30 mouse cellular contexts compared by ENCODE assay signal in genomic region chr9:86817673-86818072, GRCm38 (mm10).
"Had no signal": no experiment of that assay in that cellular context is flagged by ENCODE, and none has a peak within 500 bp of the region (broad histone marks: within the 10 kb centered on the region; RNA-seq: fewer than 3 reads in every experiment).

No protein-coding gene starts in this region.

- ATAC-seq: liver, embryonic 12.5 days; liver, postnatal 0 days; lung, postnatal 0 days; midbrain, embryonic 13.5 days had no signal

- DNase-seq: left cerebral cortex, postnatal 4 days; liver; liver, embryonic 13.5 days; liver, postnatal 0 days; lung, adult 18-20 months; lung, adult 2 months; lung, embryonic 14.5 days; lung, postnatal 10 days; lung, postnatal 14 days; lung, postnatal 36 days; lung, postnatal 4 days; midbrain, embryonic 14.5 days had no signal

- H3K9ac ChIP-seq: limb, embryonic 12.5 days; limb, embryonic 13.5 days; limb, embryonic 15.5 days; liver, embryonic 12.5 days; liver, embryonic 13.5 days; liver, embryonic 14.5 days; liver, embryonic 15.5 days; liver, postnatal 0 days; lung, embryonic 14.5 days; lung, embryonic 15.5 days; midbrain, embryonic 12.5 days; midbrain, embryonic 13.5 days; neural tube, embryonic 12.5 days had no signal

- H3K9me3 ChIP-seq: limb, embryonic 10.5 days; limb, embryonic 12.5 days; limb, embryonic 13.5 days; limb, embryonic 15.5 days; liver, embryonic 12.5 days; liver, embryonic 13.5 days; liver, embryonic 15.5 days; lung, embryonic 15.5 days; megakaryocyte, embryonic 14.5 days; midbrain, embryonic 10.5 days; midbrain, embryonic 12.5 days; midbrain, embryonic 13.5 days; neural tube, embryonic 12.5 days had no signal

- H3K4me3 ChIP-seq: limb, embryonic 10.5 days; limb, embryonic 12.5 days; limb, embryonic 13.5 days; limb, embryonic 15.5 days; liver, embryonic 12.5 days; liver, embryonic 13.5 days; liver, embryonic 15.5 days; lung, embryonic 15.5 days; megakaryocyte, embryonic 14.5 days; midbrain, embryonic 10.5 days; midbrain, embryonic 12.5 days; midbrain, embryonic 13.5 days; myocyte; neural tube, embryonic 12.5 days had no signal

- H3K4me2 ChIP-seq: limb, embryonic 12.5 days; limb, embryonic 13.5 days; limb, embryonic 15.5 days; liver, embryonic 11.5 days; liver, embryonic 12.5 days; liver, embryonic 13.5 days; liver, embryonic 15.5 days; lung, embryonic 14.5 days; lung, embryonic 15.5 days; midbrain, embryonic 11.5 days; midbrain, embryonic 12.5 days; midbrain, embryonic 13.5 days; neural tube, embryonic 12.5 days had no signal

- H3K27ac ChIP-seq: limb, embryonic 10.5 days; limb, embryonic 12.5 days; limb, embryonic 13.5 days; limb, embryonic 15.5 days; liver, embryonic 12.5 days; liver, embryonic 13.5 days; liver, embryonic 14.5 days; liver, embryonic 15.5 days; lung, embryonic 15.5 days; macrophage; midbrain, embryonic 10.5 days; midbrain, embryonic 12.5 days; midbrain, embryonic 13.5 days; neural tube, embryonic 12.5 days had no signal

- H3K4me1 ChIP-seq: limb, embryonic 10.5 days; limb, embryonic 12.5 days; limb, embryonic 15.5 days; liver, embryonic 12.5 days; liver, embryonic 13.5 days; liver, embryonic 15.5 days; lung, embryonic 15.5 days; megakaryocyte, embryonic 14.5 days; midbrain, embryonic 13.5 days; neural tube, embryonic 12.5 days had no signal

- H3K36me3 ChIP-seq: limb, embryonic 10.5 days; limb, embryonic 12.5 days; limb, embryonic 13.5 days; limb, embryonic 15.5 days; liver, embryonic 12.5 days; liver, embryonic 13.5 days; liver, embryonic 15.5 days; lung, embryonic 15.5 days; midbrain, embryonic 10.5 days; midbrain, embryonic 12.5 days; neural tube, embryonic 12.5 days had no signal

- H3K27me3 ChIP-seq: limb, embryonic 12.5 days; limb, embryonic 13.5 days; limb, embryonic 15.5 days; liver, embryonic 12.5 days; liver, embryonic 13.5 days; liver, embryonic 15.5 days; lung, embryonic 15.5 days; megakaryocyte, embryonic 14.5 days; midbrain, embryonic 12.5 days; midbrain, embryonic 13.5 days; neural tube, embryonic 12.5 days had no signal
